Mouse (Mus musculus): ENCODE data around the gene Limch1. TPM values are rescaled to one million over a fixed set of nuclear protein-coding genes. Genes with fewer than 3 reads are reported as not detected.

The Limch1 gene
- polyA plus RNA-seq, 1 experiment from 2014 or later: 38.2 TPM

- 6% methylated on average over 5 of the region's 5 CpGs for WGBS
- no peak for ATAC-seq (ENCODE audit: low FRiP score)
- H3K36me3 ChIP-seq (replicated peaks): no peaks in the 10 kb centered on the region
Measured at GRCm38 (mm10) chr5:66720921-66721320, 24.7 kb upstream of the Limch1 start.

GRCm38 (mm10) chr5:66722586-66722985 lies 23.0 kb upstream of the Limch1 start:
- no peak for ATAC-seq (ENCODE audit: low FRiP score)
- WGBS: 79% methylated on average over 9 of the region's 9 CpGs
- H3K36me3 ChIP-seq (replicated peaks): no peaks in the 10 kb centered on the region

More at GRCm38 (mm10) chr5:66720921-66721320, 24.7 kb upstream of the Limch1 start:
- Histone ChIP-seq H3K9ac (no peak overlapping the region), H3K4me2 (no peak overlapping the region), H3K9me3 (no peaks in the 10 kb centered on the region), H3K4me1 (peaks cover 32% of the 10 kb centered on the region), H3K27ac (no peak overlapping the region), H3K4me3 (replicated peaks) (no peak overlapping the region), H3K27me3 (no peaks in the 10 kb centered on the region)

GRCm38 (mm10) chr5:66723037-66723436 lies 22.6 kb upstream of the Limch1 start:
- Histone ChIP-seq H3K4me2 (no peak overlapping the region), H3K27me3 (no peaks in the 10 kb centered on the region), H3K4me3 (replicated peaks) (no peak overlapping the region), H3K9me3 (no peaks in the 10 kb centered on the region), H3K27ac (no peak overlapping the region), H3K9ac (no peak overlapping the region), H3K36me3 (replicated peaks) (no peaks in the 10 kb centered on the region), H3K4me1 (peaks cover 29% of the 10 kb centered on the region)
- ATAC-seq (ENCODE audit: low FRiP score): no peak
- WGBS: 46% methylated on average over 4 of the region's 4 CpGs

More at GRCm38 (mm10) chr5:66722586-66722985, 23.0 kb upstream of the Limch1 start:
- Histone ChIP-seq H3K4me3 (replicated peaks) (no peak overlapping the region), H3K27ac (no peak overlapping the region), H3K9me3 (no peaks in the 10 kb centered on the region), H3K9ac (no peak overlapping the region), H3K4me2 (no peak overlapping the region), H3K27me3 (no peaks in the 10 kb centered on the region), H3K4me1 (peaks cover 32% of the 10 kb centered on the region)

- Histone ChIP-seq H3K4me1 (peaks cover 24% of the 10 kb centered on the region), H3K36me3 (replicated peaks) (no peaks in the 10 kb centered on the region), H3K27ac (no peak overlapping the region), H3K4me3 (replicated peaks) (no peak overlapping the region), H3K27me3 (no peaks in the 10 kb centered on the region), H3K4me2 (no peak overlapping the region), H3K9ac (no peak overlapping the region), H3K9me3 (no peaks in the 10 kb centered on the region)
- ATAC-seq (ENCODE audit: low FRiP score): no peak
- 82% methylated on average over 3 of the region's 3 CpGs for WGBS
Measured at GRCm38 (mm10) chr5:66723626-66724025, 22.0 kb upstream of the Limch1 start.

GRCm38 (mm10) chr5:66729306-66729705 lies 16.3 kb upstream of the Limch1 start:
- no peak overlapping the region for H3K27ac ChIP-seq
- no peak overlapping the region for H3K9ac ChIP-seq
- peaks cover 14% of the 10 kb centered on the region; the same call in 1 of the 2 replicates for H3K4me1 ChIP-seq
- no peak for ATAC-seq (ENCODE audit: low FRiP score)
- H3K27me3 ChIP-seq: 0 out of 2 replicates have a peak, but pooled peaks cover 3% of the 10 kb centered on the region
- no peak overlapping the region for H3K4me2 ChIP-seq
- no peak overlapping the region for H3K4me3 ChIP-seq (replicated peaks)
- no peaks in the 10 kb centered on the region for H3K36me3 ChIP-seq (replicated peaks)
- 89% methylated on average over 4 of the region's 4 CpGs for WGBS
- H3K9me3 ChIP-seq: no peaks in the 10 kb centered on the region

- WGBS: 35% methylated on average over 11 of the region's 11 CpGs
Measured at GRCm38 (mm10) chr5:66730621-66731301, 14.9 kb upstream of the Limch1 start.

GRCm38 (mm10) chr5:66731302-66731697 lies 14.3 kb upstream of the Limch1 start:
- ATAC-seq (ENCODE audit: low FRiP score): peak; percentile 60
- peak overlapping the region; percentile 19; the same call in 1 of the 2 replicates for H3K4me2 ChIP-seq
- 52% methylated on average over 1 of the region's 1 CpGs for WGBS
- no peak overlapping the region for H3K4me3 ChIP-seq (replicated peaks)
- H3K4me1 ChIP-seq: peaks cover 14% of the 10 kb centered on the region; the same call in 1 of the 2 replicates
- 0 out of 2 replicates have a peak overlapping the region, but pooled peaks have one; percentile 5 for H3K27ac ChIP-seq
- H3K9ac ChIP-seq: no peak overlapping the region
- no peaks in the 10 kb centered on the region for H3K9me3 ChIP-seq
- H3K36me3 ChIP-seq (replicated peaks): no peaks in the 10 kb centered on the region
- 0 out of 2 replicates have a peak, but pooled peaks cover 3% of the 10 kb centered on the region for H3K27me3 ChIP-seq

More at GRCm38 (mm10) chr5:66730621-66731301, 14.9 kb upstream of the Limch1 start:
- Histone ChIP-seq H3K4me2 (peak overlapping the region; percentile 19), H3K9me3 (no peaks in the 10 kb centered on the region), H3K27me3 (0 out of 2 replicates have a peak, but pooled peaks cover 3% of the 10 kb centered on the region), H3K27ac (0 out of 2 replicates have a peak overlapping the region, but pooled peaks have one; percentile 5), H3K9ac (no peak overlapping the region), H3K36me3 (replicated peaks) (no peaks in the 10 kb centered on the region), H3K4me1 (peaks cover 14% of the 10 kb centered on the region; the same call in 1 of the 2 replicates), H3K4me3 (replicated peaks) (no peak overlapping the region)
- peak; percentile 89 for ATAC-seq (ENCODE audit: low FRiP score)

GRCm38 (mm10) chr5:66733556-66733955 lies 12.1 kb upstream of the Limch1 start:
- Histone ChIP-seq H3K4me1 (peaks cover 14% of the 10 kb centered on the region; the same call in 1 of the 2 replicates), H3K27me3 (0 out of 2 replicates have a peak, but pooled peaks cover 3% of the 10 kb centered on the region), H3K27ac (no peak overlapping the region), H3K4me2 (no peak overlapping the region), H3K9me3 (no peaks in the 10 kb centered on the region), H3K4me3 (replicated peaks) (no peak overlapping the region), H3K9ac (no peak overlapping the region), H3K36me3 (replicated peaks) (no peaks in the 10 kb centered on the region)
- WGBS: 100% methylated on average over 1 of the region's 1 CpGs
- no peak for ATAC-seq (ENCODE audit: low FRiP score)

- no peaks in the 10 kb centered on the region for H3K4me1 ChIP-seq
- no peak overlapping the region for H3K27ac ChIP-seq
- 97% methylated on average over 3 of the region's 3 CpGs for WGBS
- H3K9ac ChIP-seq: no peak overlapping the region
- no peak overlapping the region for H3K4me2 ChIP-seq
- no peak overlapping the region for H3K4me3 ChIP-seq (replicated peaks)
- H3K9me3 ChIP-seq: no peaks in the 10 kb centered on the region
- H3K27me3 ChIP-seq: 0 out of 2 replicates have a peak, but pooled peaks cover 7% of the 10 kb centered on the region
- H3K36me3 ChIP-seq (replicated peaks): no peaks in the 10 kb centered on the region
- ATAC-seq (ENCODE audit: low FRiP score): no peak
Measured at GRCm38 (mm10) chr5:66739376-66739775, 6.3 kb upstream of the Limch1 start.

- under 1% methylated on average over 42 of the region's 42 CpGs for WGBS
- Histone ChIP-seq H3K4me2 (peak overlapping the region; percentile 85), H3K27ac (peak overlapping the region; percentile 33), H3K27me3 (peaks cover 19% of the 10 kb centered on the region), H3K9ac (peak overlapping the region; percentile 83), H3K4me1 (peaks cover 33% of the 10 kb centered on the region), H3K36me3 (replicated peaks) (no peaks in the 10 kb centered on the region), H3K9me3 (no peaks in the 10 kb centered on the region), H3K4me3 (replicated peaks) (peak overlapping the region; percentile 67)
- peak; percentile 77 for ATAC-seq (ENCODE audit: low FRiP score)
Measured at GRCm38 (mm10) chr5:66745996-66746681, 512 bp downstream of the Limch1 start.

- Histone ChIP-seq H3K4me3 (replicated peaks) (peak overlapping the region; percentile 67), H3K4me2 (peak overlapping the region; percentile 85), H3K27me3 (peaks cover 19% of the 10 kb centered on the region), H3K4me1 (peaks cover 40% of the 10 kb centered on the region), H3K36me3 (replicated peaks) (no peaks in the 10 kb centered on the region), H3K9me3 (no peaks in the 10 kb centered on the region), H3K27ac (no peak overlapping the region), H3K9ac (peak overlapping the region; percentile 83)
- no peak for ATAC-seq (ENCODE audit: low FRiP score)
- WGBS: 3% methylated on average over 11 of the region's 11 CpGs
Measured at GRCm38 (mm10) chr5:66746761-66747160, 1.1 kb downstream of the Limch1 start.

- Histone ChIP-seq H3K4me3 (replicated peaks) (0 out of 2 replicates have a peak overlapping the region, but pooled peaks have one; percentile 1), H3K27ac (no peak overlapping the region), H3K4me1 (peaks cover 40% of the 10 kb centered on the region), H3K9ac (no peak overlapping the region), H3K27me3 (peaks cover 15% of the 10 kb centered on the region), H3K4me2 (peak overlapping the region; percentile 30), H3K36me3 (replicated peaks) (no peaks in the 10 kb centered on the region), H3K9me3 (no peaks in the 10 kb centered on the region)
- ATAC-seq (ENCODE audit: low FRiP score): no peak
- WGBS: 9% methylated on average over 10 of the region's 10 CpGs
Measured at GRCm38 (mm10) chr5:66747761-66748430, 2.3 kb downstream of the Limch1 start.
